Mouse (Mus musculus) forebrain, embryonic 11.5 days (tissue): ENCODE results near the gene Neurog3. TPM values are rescaled to one million over a fixed set of nuclear protein-coding genes. Genes with fewer than 3 reads are reported as not detected.

Source experiments
- ATAC-seq: fragments of 200-750 bp; cut with Nextera tagmentation; replicated peaks from 2 replicates; pipeline ENCODE4 v1.8.0; 2017; ENCODE audit warnings: moderate TSS enrichment; ENCODE audit not compliant: low FRiP score
- DNase-seq: peaks from one replicate; pipeline ENCODE4 v3.0.0-alpha.2; 2017; ENCODE audit warnings: low spot score
- H3K27ac ChIP-seq: fragments of 300-500 bp; sonication (generic); 2 replicates; pipeline ENCODE4 v1.5.1; 2014; ENCODE audit warnings: low read depth, low read length
- H3K27me3 ChIP-seq: fragments of 300-500 bp; sonication (generic); 2 replicates; pipeline ENCODE4 v1.6.1; 2014; ENCODE audit warnings: mild to moderate bottlenecking, low read length, mixed read lengths; ENCODE audit not compliant: control insufficient read depth, insufficient read depth
- H3K36me3 ChIP-seq: fragments of 300-500 bp; sonication (generic); 2 replicates; pipeline ENCODE4 v1.6.1; 2014; ENCODE audit warnings: mild to moderate bottlenecking, low read length, moderate library complexity, mixed read lengths; ENCODE audit not compliant: control insufficient read depth, insufficient read depth
- H3K4me1 ChIP-seq: fragments of 300-500 bp; sonication (generic); replicated peaks from 2 replicates; pipeline ENCODE4 v1.6.1; 2014; ENCODE audit warnings: low read length, mixed read lengths; ENCODE audit not compliant: control insufficient read depth, insufficient read depth
- H3K4me2 ChIP-seq: fragments of 300-500 bp; sonication (generic); 2 replicates; pipeline ENCODE4 v1.6.1; 2014; ENCODE audit warnings: low read depth, mild to moderate bottlenecking, low read length, moderate library complexity, mixed read lengths; ENCODE audit not compliant: severe bottlenecking
- H3K4me3 ChIP-seq: fragments of 300-500 bp; sonication (generic); 2 replicates; pipeline ENCODE4 v1.5.1; 2014; ENCODE audit warnings: low read depth, low read length
- H3K9ac ChIP-seq: fragments of 300-500 bp; sonication (generic); 2 replicates; pipeline ENCODE4 v1.6.1; 2014; ENCODE audit warnings: low read length
- H3K9me3 ChIP-seq: fragments of 300-500 bp; sonication (generic); 2 replicates; pipeline ENCODE4 v1.6.1; 2016; ENCODE audit warnings: low read length, mixed read lengths; ENCODE audit not compliant: control insufficient read depth
- WGBS: fragments of 180-500 bp; shearing (Covaris S2); extraction: QIAGEN DNeasy Blood & Tissue Kit; methylation state at CpG from one replicate; pipeline ENCODE4 v1.1.7; 2014; 5-methylcytosine and 5-hydroxymethylcytosine counted together
- polyA plus RNA-seq: library from polyadenylated mRNA; unstranded; fragments of >200 nt; fragmentation: Nextera tagmentation; extraction: Ambion mirVana; gene quantifications from 2 replicates; pipeline ENCODE4 v1.2.1, GENCODE M21; 2014

Neurog3 gene
- polyA plus RNA-seq = 0.23 and 0.48 TPM in 2 replicates

GRCm38 (mm10) chr10:62132691-62133281, at the start of gene Neurog3:
Gene Neurog3 (plus strand): TSS chr10:62133090.
- peaks cover 88% of the 10 kb centered on the region for H3K27me3 ChIP-seq
- 0 out of 2 replicates have a peak within 1 kb of the TSS, but pooled peaks have one; percentile 6 for H3K4me3 ChIP-seq
- no peak within 1 kb of the TSS for H3K9ac ChIP-seq
- peak within 1 kb of the TSS; percentile 35 for H3K4me2 ChIP-seq
- no peak for DNase-seq
- no peaks in the 10 kb centered on the region for H3K36me3 ChIP-seq
- no peak within 1 kb of the TSS for H3K27ac ChIP-seq
- no peak for ATAC-seq
- H3K9me3 ChIP-seq = no peaks in the 10 kb centered on the region
- 0 out of 2 replicates have a peak, but pooled peaks cover 2% of the 10 kb centered on the region for H3K4me1 ChIP-seq
- under 1% methylated on average over 29 of the region's 29 CpGs for WGBS

GRCm38 (mm10) chr10:62086044-62086443, 46.8 kb upstream of the Neurog3 start:
- ATAC-seq = no peak
- no peaks in the 10 kb centered on the region for H3K36me3 ChIP-seq
- no peak overlapping the region for H3K27ac ChIP-seq
- H3K27me3 ChIP-seq = no peaks in the 10 kb centered on the region
- 64% methylated on average over 2 of the region's 2 CpGs for WGBS
- no peak overlapping the region for H3K9ac ChIP-seq
- H3K4me2 ChIP-seq = no peak overlapping the region
- no peak for DNase-seq
- no peaks in the 10 kb centered on the region for H3K9me3 ChIP-seq
- H3K4me1 ChIP-seq = no peaks in the 10 kb centered on the region
- no peak overlapping the region for H3K4me3 ChIP-seq

GRCm38 (mm10) chr10:62086826-62087225, 46.1 kb upstream of the Neurog3 start:
- H3K4me1 ChIP-seq = no peaks in the 10 kb centered on the region
- no peaks in the 10 kb centered on the region for H3K9me3 ChIP-seq
- H3K36me3 ChIP-seq = no peaks in the 10 kb centered on the region
- no peak overlapping the region for H3K9ac ChIP-seq
- H3K4me3 ChIP-seq = no peak overlapping the region
- 94% methylated on average over 5 of the region's 5 CpGs for WGBS
- no peak for ATAC-seq
- no peaks in the 10 kb centered on the region for H3K27me3 ChIP-seq
- H3K4me2 ChIP-seq = no peak overlapping the region
- no peak for DNase-seq
- H3K27ac ChIP-seq = no peak overlapping the region

GRCm38 (mm10) chr10:62088411-62088810, 44.5 kb upstream of the Neurog3 start:
- H3K9ac ChIP-seq = no peak overlapping the region
- H3K9me3 ChIP-seq = no peaks in the 10 kb centered on the region
- DNase-seq (no peak), ATAC-seq (no peak)
- WGBS = 89% methylated on average over 5 of the region's 5 CpGs
- no peaks in the 10 kb centered on the region for H3K36me3 ChIP-seq
- H3K27ac ChIP-seq = no peak overlapping the region
- no peaks in the 10 kb centered on the region for H3K4me1 ChIP-seq
- no peak overlapping the region for H3K4me2 ChIP-seq
- H3K4me3 ChIP-seq = no peak overlapping the region
- H3K27me3 ChIP-seq = no peaks in the 10 kb centered on the region

GRCm38 (mm10) chr10:62089071-62089470, 43.8 kb upstream of the Neurog3 start:
- ATAC-seq = no peak
- no peak for DNase-seq
- no peak overlapping the region for H3K4me3 ChIP-seq
- H3K9ac ChIP-seq = no peak overlapping the region
- H3K4me1 ChIP-seq = no peaks in the 10 kb centered on the region
- H3K27ac ChIP-seq = no peak overlapping the region
- H3K36me3 ChIP-seq = no peaks in the 10 kb centered on the region
- H3K9me3 ChIP-seq = no peaks in the 10 kb centered on the region
- H3K4me2 ChIP-seq = no peak overlapping the region
- H3K27me3 ChIP-seq = no peaks in the 10 kb centered on the region
- WGBS = 62% methylated on average over 7 of the region's 7 CpGs

DNA sequence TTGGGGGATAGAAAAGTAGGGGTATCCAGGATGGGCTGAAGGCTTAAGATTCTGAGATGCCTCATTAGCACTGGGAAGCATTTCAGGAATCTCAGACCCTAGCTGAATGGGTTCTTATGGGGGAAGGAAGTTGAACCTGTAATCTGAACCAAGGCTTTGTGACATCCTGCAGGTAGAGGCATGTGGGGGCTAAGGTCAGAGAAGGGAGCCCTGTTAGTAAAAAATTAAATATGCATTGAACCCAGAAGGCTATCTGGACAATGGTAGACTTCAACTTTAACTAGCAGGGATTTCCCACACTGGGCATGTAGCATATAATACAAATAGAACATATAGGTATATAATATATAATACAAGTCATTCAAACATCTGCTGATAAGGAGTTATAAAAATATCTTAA, 43.4 kb upstream of the Neurog3 start:
- no peak overlapping the region for H3K4me2 ChIP-seq
- no peaks in the 10 kb centered on the region for H3K27me3 ChIP-seq
- H3K36me3 ChIP-seq = no peaks in the 10 kb centered on the region
- no peaks in the 10 kb centered on the region for H3K9me3 ChIP-seq
- no peak overlapping the region for H3K9ac ChIP-seq
- no peak overlapping the region for H3K27ac ChIP-seq
- ATAC-seq (no peak), DNase-seq (no peak)
- no peak overlapping the region for H3K4me3 ChIP-seq
- no peaks in the 10 kb centered on the region for H3K4me1 ChIP-seq

DNA sequence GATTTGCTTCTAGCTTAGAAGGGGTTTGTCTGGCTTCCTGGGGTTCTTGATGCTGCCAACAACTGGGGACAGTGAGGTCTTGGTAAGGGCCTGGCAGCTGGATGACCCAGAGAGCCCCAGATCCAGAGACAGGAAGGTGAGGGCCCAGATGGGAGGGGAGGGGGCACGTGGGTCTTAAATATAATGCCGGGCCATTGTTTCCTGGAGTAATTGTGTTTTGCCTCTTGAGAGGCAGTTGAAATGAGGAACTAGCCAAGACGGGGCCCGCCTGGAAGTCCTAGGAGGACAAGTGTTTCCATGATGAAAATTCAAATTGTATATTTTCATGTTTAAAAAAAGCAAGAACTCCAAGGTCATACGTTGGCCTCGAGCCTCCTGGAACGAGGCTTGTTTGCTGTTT, 39.0 kb upstream of the Neurog3 start:
- 79% methylated on average over 7 of the region's 7 CpGs for WGBS

GRCm38 (mm10) chr10:62094401-62094800, 38.5 kb upstream of the Neurog3 start:
- no peak for ATAC-seq
- no peak for DNase-seq
- H3K9ac ChIP-seq = no peak overlapping the region
- H3K4me2 ChIP-seq = no peak overlapping the region
- no peaks in the 10 kb centered on the region for H3K9me3 ChIP-seq
- no peak overlapping the region for H3K4me3 ChIP-seq
- no peak overlapping the region for H3K27ac ChIP-seq
- H3K4me1 ChIP-seq = no peaks in the 10 kb centered on the region
- 89% methylated on average over 6 of the region's 6 CpGs for WGBS
- no peaks in the 10 kb centered on the region for H3K27me3 ChIP-seq
- H3K36me3 ChIP-seq = no peaks in the 10 kb centered on the region

More for the DNA sequence above, 39.0 kb upstream of the Neurog3 start:
- Histone ChIP-seq H3K27me3 (no peaks in the 10 kb centered on the region), H3K4me2 (no peak overlapping the region), H3K36me3 (no peaks in the 10 kb centered on the region), H3K9ac (no peak overlapping the region), H3K4me1 (no peaks in the 10 kb centered on the region), H3K27ac (no peak overlapping the region), H3K9me3 (no peaks in the 10 kb centered on the region), H3K4me3 (no peak overlapping the region)
- DNase-seq (no peak), ATAC-seq (no peak)

DNA sequence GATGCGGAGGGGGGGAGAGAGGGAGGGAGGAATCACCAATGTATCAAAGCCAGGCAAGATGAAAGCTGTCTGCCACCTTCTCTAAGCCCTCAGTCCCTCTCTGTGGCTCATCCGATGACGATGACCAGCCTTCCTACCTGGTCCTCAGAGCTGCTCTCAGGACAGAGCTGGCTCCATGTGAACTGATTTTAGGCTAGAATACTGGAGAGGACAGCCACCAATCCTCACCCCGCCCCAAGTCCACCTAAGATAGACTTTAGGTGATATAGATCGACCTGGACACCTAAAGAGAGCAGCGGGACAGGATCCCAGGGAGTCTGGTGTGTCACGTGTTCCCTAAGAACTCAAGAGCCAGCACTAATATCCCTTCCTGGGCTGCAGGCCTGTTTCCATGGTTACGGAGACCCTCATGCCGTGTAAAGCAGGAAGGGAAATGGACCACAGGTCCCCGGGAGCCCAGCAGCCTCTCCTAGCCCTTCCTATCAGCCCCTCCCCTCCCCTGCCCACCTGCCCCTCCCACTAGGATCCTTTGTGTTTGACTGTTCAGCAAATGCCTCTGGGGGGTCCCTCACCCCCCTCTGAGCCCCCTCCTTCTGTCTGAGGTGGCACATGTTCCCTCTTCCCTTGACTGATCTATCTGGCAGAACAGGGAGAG, 33.0 kb upstream of the Neurog3 start:
- H3K27ac ChIP-seq = peak overlapping the region; percentile 83
- H3K9ac ChIP-seq = no peak overlapping the region
- H3K4me1 ChIP-seq = peaks cover 7% of the 10 kb centered on the region; the same call in 1 of the 2 replicates
- ATAC-seq = peak; percentile 63
- H3K36me3 ChIP-seq = no peaks in the 10 kb centered on the region
- 82% methylated on average over 9 of the region's 10 CpGs for WGBS
- no peaks in the 10 kb centered on the region for H3K27me3 ChIP-seq
- no peak for DNase-seq
- no peaks in the 10 kb centered on the region for H3K9me3 ChIP-seq
- H3K4me3 ChIP-seq = no peak overlapping the region
- no peak overlapping the region for H3K4me2 ChIP-seq
